Mouse (Mus musculus) midbrain, embryonic 15.5 days (tissue): Measurements from ENCODE around the gene Rwdd3. TPM values are rescaled to one million over a fixed set of nuclear protein-coding genes. Genes with fewer than 3 reads are reported as not detected.

Experiments used
- ATAC-seq: fragments of 200-750 bp; cut with Nextera tagmentation; replicated peaks from 2 replicates; pipeline ENCODE4 v1.8.0; 2017; ENCODE audit warnings: moderate TSS enrichment
- H3K27ac ChIP-seq: fragments of 300-500 bp; sonication (generic); 2 replicates; pipeline ENCODE4 v1.5.1; 2015; ENCODE audit warnings: mild to moderate bottlenecking, inconsistent platforms
- H3K27me3 ChIP-seq: fragments of 300-500 bp; sonication (generic); replicated peaks from 2 replicates; pipeline ENCODE4 v1.6.1; 2015; ENCODE audit warnings: inconsistent platforms
- H3K36me3 ChIP-seq: fragments of 300-500 bp; sonication (generic); replicated peaks from 2 replicates; pipeline ENCODE4 v1.6.1; 2015; ENCODE audit warnings: inconsistent platforms
- H3K4me1 ChIP-seq: fragments of 300-500 bp; sonication (generic); 2 replicates; pipeline ENCODE4 v1.6.1; 2015; ENCODE audit warnings: inconsistent platforms
- H3K4me2 ChIP-seq: fragments of 300-500 bp; sonication (generic); 2 replicates; pipeline ENCODE4 v1.6.1; 2015; ENCODE audit warnings: inconsistent platforms, mild to moderate bottlenecking, moderate library complexity
- H3K4me3 ChIP-seq: fragments of 300-500 bp; sonication (generic); 2 replicates; pipeline ENCODE4 v1.5.1; 2015; ENCODE audit warnings: mild to moderate bottlenecking, inconsistent platforms
- H3K9ac ChIP-seq: fragments of 300-500 bp; sonication (generic); 2 replicates; pipeline ENCODE4 v1.6.1; 2015; ENCODE audit warnings: mild to moderate bottlenecking, inconsistent platforms
- H3K9me3 ChIP-seq: fragments of 300-500 bp; sonication (generic); 2 replicates; pipeline ENCODE4 v1.6.1; 2016; ENCODE audit warnings: inconsistent platforms
- WGBS: fragments of 180-500 bp; shearing (Covaris S2); methylation state at CpG from one replicate; pipeline ENCODE4 v1.1.7; 2015; ENCODE audit warnings: mixed read lengths; 5-methylcytosine and 5-hydroxymethylcytosine counted together
- polyA plus RNA-seq: library from polyadenylated mRNA; unstranded; fragments of >200 nt; fragmentation: Nextera tagmentation; extraction: Ambion mirVana; gene quantifications from 2 replicates; pipeline ENCODE4 v1.2.1, GENCODE M21; 2015

Rwdd3 gene
- polyA plus RNA-seq, 1 experiment from 2014 or later, result 4.4 TPM

GRCm38 (mm10) chr3:121107481-121107880 is 64.0 kb downstream of the Rwdd3 start:
- Histone ChIP-seq H3K36me3 (no peaks in the 10 kb centered on the region), H3K9me3 (no peaks in the 10 kb centered on the region), H3K4me1 (peaks cover 16% of the 10 kb centered on the region), H3K4me2 (no peak overlapping the region), H3K27me3 (no peaks in the 10 kb centered on the region), H3K4me3 (no peak overlapping the region), H3K27ac (no peak overlapping the region), H3K9ac (no peak overlapping the region)
- no peak for ATAC-seq
- 91% methylated on average over 6 of the region's 6 CpGs for WGBS

GRCm38 (mm10) chr3:121105408-121105708 is 66.1 kb downstream of the Rwdd3 start:
- WGBS, result 76% methylated on average over 5 of the region's 5 CpGs
- H3K4me2 ChIP-seq, result no peak overlapping the region
- H3K27ac ChIP-seq, result no peak overlapping the region
- peaks cover 16% of the 10 kb centered on the region for H3K4me1 ChIP-seq
- no peaks in the 10 kb centered on the region for H3K27me3 ChIP-seq
- no peaks in the 10 kb centered on the region for H3K9me3 ChIP-seq
- ATAC-seq, result no peak; the same call in 1 of the 2 replicates
- no peak overlapping the region for H3K4me3 ChIP-seq
- no peak overlapping the region for H3K9ac ChIP-seq
- H3K36me3 ChIP-seq, result no peaks in the 10 kb centered on the region

Other genes with a start within 250 kb of the Rwdd3 start
- gene Tmem56, start 111.4 kb upstream of the Rwdd3 start, polyA plus RNA-seq, result 2.2 and 3.0 TPM in 2 replicates
- gene Alg14, start 120.1 kb upstream of the Rwdd3 start, polyA plus RNA-seq, result 33.3 and 38.2 TPM in 2 replicates